Mouse (Mus musculus): ENCODE results near the gene Lipo3.
"Not testable (repeated sequence)": the region's sequence is repeated elsewhere in the genome, so short reads cannot be mapped to it uniquely, and the experiment has no call there.

Gene Lipo3

GRCm38 (mm10) chr19:33761287-33762086, at the start of gene Lipo3:
Gene Lipo3 (minus strand): TSS chr19:33761951.
- DNase-seq, result peak; percentile 25 to 74

- not testable (repeated sequence) for DNase-seq
These were observed 25.6 kb upstream of the Lipo3 start, which contains the start of gene Lipo1 for GRCm38 (mm10) chr19:33787359-33787758. Gene Lipo1 (minus strand): TSS chr19:33787459.

- no peak for DNase-seq
These were observed 25.0 kb upstream of the Lipo3 start for GRCm38 (mm10) chr19:33786576-33787277.

- not testable (repeated sequence) for DNase-seq
These were observed 10.5 kb downstream of the Lipo3 start, which contains the start of gene Lipo2 for GRCm38 (mm10) chr19:33751259-33751658. Gene Lipo2 (minus strand): TSS chr19:33751359.

- not testable (repeated sequence) for DNase-seq
These were observed 136.6 kb downstream of the Lipo3 start, which contains the start of gene Gm8978 for GRCm38 (mm10) chr19:33625152-33625551. Gene Gm8978 (minus strand): TSS chr19:33625252.

GRCm38 (mm10) chr19:33589626-33590302, 172.0 kb downstream of the Lipo3 start:
- peak; percentile 38 to 73 for DNase-seq

- not testable (repeated sequence) for DNase-seq
These were observed 193.2 kb downstream of the Lipo3 start for GRCm38 (mm10) chr19:33568551-33568950.

- DNase-seq, result no peak
These were observed 244.1 kb downstream of the Lipo3 start, which contains the start of gene Lipo4 for GRCm38 (mm10) chr19:33517680-33518079. Gene Lipo4 (minus strand): TSS chr19:33517780.

Data from kidney, postnatal 25 days (tissue).